Mouse (Mus musculus) adrenal gland, postnatal 14 days (tissue): Measurements from ENCODE around the gene Abcc4. TPM values are rescaled to one million over a fixed set of nuclear protein-coding genes. Genes with fewer than 3 reads are reported as not detected.
A peak's percentile ranks its signal among the peaks of the same experiment; 100 is the strongest.

Experiments
- DNase-seq: peaks from one replicate; pipeline ENCODE4 v3.0.0; 2021; ENCODE audit warnings: mixed read lengths
- total RNA-seq: library from RNA; stranded (reverse); gene quantifications from 2 replicates; pipeline ENCODE4 v1.2.3, GENCODE M21; 2021

The Abcc4 gene
- total RNA-seq, 1 experiment from 2014 or later = 9.4 TPM

GRCm38 (mm10) chr14:118638447-118639275 is 67.4 kb downstream of the Abcc4 start:
- no peak for DNase-seq

GRCm38 (mm10) chr14:118635493-118636183 is 70.4 kb downstream of the Abcc4 start:
- DNase-seq = peak; percentile 87

GRCm38 (mm10) chr14:118629649-118630048 is 76.4 kb downstream of the Abcc4 start:
- no peak for DNase-seq

GRCm38 (mm10) chr14:118621449-118621789 is 84.6 kb downstream of the Abcc4 start:
- no peak for DNase-seq

GRCm38 (mm10) chr14:118620773-118621448 is 85.1 kb downstream of the Abcc4 start:
- DNase-seq = no peak

- peak; percentile 73 for DNase-seq
These were observed 89.2 kb downstream of the Abcc4 start for GRCm38 (mm10) chr14:118616698-118617311.

GRCm38 (mm10) chr14:118613734-118614133 is 92.3 kb downstream of the Abcc4 start:
- no peak for DNase-seq

- DNase-seq = no peak
These were observed 94.3 kb downstream of the Abcc4 start for GRCm38 (mm10) chr14:118611714-118612113.

- DNase-seq = no peak
These were observed 95.2 kb downstream of the Abcc4 start for GRCm38 (mm10) chr14:118610786-118611185.

GRCm38 (mm10) chr14:118608816-118609465 is 97.1 kb downstream of the Abcc4 start:
- DNase-seq = no peak

GRCm38 (mm10) chr14:118608317-118608716 is 97.7 kb downstream of the Abcc4 start:
- DNase-seq = no peak

GRCm38 (mm10) chr14:118606476-118606875 is 99.5 kb downstream of the Abcc4 start:
- DNase-seq = no peak

- DNase-seq = no peak
These were observed 101.1 kb downstream of the Abcc4 start for GRCm38 (mm10) chr14:118604903-118605302.

- DNase-seq = no peak
These were observed 104.0 kb downstream of the Abcc4 start for GRCm38 (mm10) chr14:118602031-118602430.

- no peak for DNase-seq
These were observed 105.3 kb downstream of the Abcc4 start for GRCm38 (mm10) chr14:118600746-118601145.

- DNase-seq = no peak
These were observed 107.3 kb downstream of the Abcc4 start for GRCm38 (mm10) chr14:118598757-118599156.

GRCm38 (mm10) chr14:118594463-118594862 is 111.6 kb downstream of the Abcc4 start:
- no peak for DNase-seq

GRCm38 (mm10) chr14:118591477-118592403 is 114.3 kb downstream of the Abcc4 start:
- peak; percentile 85 for DNase-seq

- DNase-seq = no peak
These were observed 123.6 kb downstream of the Abcc4 start for GRCm38 (mm10) chr14:118582333-118582941.

GRCm38 (mm10) chr14:118581673-118582072 is 124.3 kb downstream of the Abcc4 start:
- DNase-seq = no peak
